Mouse (Mus musculus): Measurements from ENCODE around the gene Hbb-bh1. TPM values are rescaled to one million over a fixed set of nuclear protein-coding genes. Genes with fewer than 3 reads are reported as not detected.
"Not testable (repeated sequence)": the region's sequence is repeated elsewhere in the genome, so short reads cannot be mapped to it uniquely, and the experiment has no call there.

Hbb-bh1 gene
- polyA plus RNA-seq, 1 experiment from 2014 or later, result 6.2 TPM

GRCm38 (mm10) chr7:103859076-103859475 is 16.1 kb upstream of the Hbb-bh1 start:
- Histone ChIP-seq H3K27me3 (ENCODE audit: control insufficient read depth, insufficient read depth, low read length) (no peaks in the 10 kb centered on the region), H3K9ac (replicated peaks; ENCODE audit: low read depth, low read length) (no peak overlapping the region), H3K27ac (ENCODE audit: low read length) (no peak overlapping the region), H3K36me3 (ENCODE audit: control insufficient read depth, insufficient read depth, low read length) (no peaks in the 10 kb centered on the region), H3K4me3 (ENCODE audit: low read depth, low read length) (no peak overlapping the region), H3K9me3 (ENCODE audit: control insufficient read depth, low read depth, low read length) (no peaks in the 10 kb centered on the region), H3K4me2 (replicated peaks; ENCODE audit: low read depth, low read length) (no peak overlapping the region), H3K4me1 (ENCODE audit: control insufficient read depth, insufficient read depth, low read length) (no peaks in the 10 kb centered on the region)
- ATAC-seq (ENCODE audit: insufficient number of reproducible peaks, insufficient read depth, low FRiP score, low read depth), result peak; percentile 92; the same call in 1 of the 2 replicates
- 63% methylated on average over 2 of the region's 2 CpGs for WGBS

GRCm38 (mm10) chr7:103854669-103855068 is 11.7 kb upstream of the Hbb-bh1 start:
- H3K4me1 ChIP-seq (ENCODE audit: control insufficient read depth, insufficient read depth, low read length), result no peaks in the 10 kb centered on the region
- no peak for ATAC-seq (ENCODE audit: insufficient number of reproducible peaks, insufficient read depth, low FRiP score, low read depth)
- no peak overlapping the region for H3K4me2 ChIP-seq (replicated peaks; ENCODE audit: low read depth, low read length)
- H3K36me3 ChIP-seq (ENCODE audit: control insufficient read depth, insufficient read depth, low read length), result no peaks in the 10 kb centered on the region
- 63% methylated on average over 1 of the region's 1 CpGs for WGBS
- H3K27ac ChIP-seq (ENCODE audit: low read length), result no peak overlapping the region
- no peaks in the 10 kb centered on the region for H3K9me3 ChIP-seq (ENCODE audit: control insufficient read depth, low read depth, low read length)
- H3K9ac ChIP-seq (replicated peaks; ENCODE audit: low read depth, low read length), result no peak overlapping the region
- H3K27me3 ChIP-seq (ENCODE audit: control insufficient read depth, insufficient read depth, low read length), result no peaks in the 10 kb centered on the region
- H3K4me3 ChIP-seq (ENCODE audit: low read depth, low read length), result no peak overlapping the region

- Histone ChIP-seq H3K36me3 (ENCODE audit: control insufficient read depth, insufficient read depth, low read length) (no peaks in the 10 kb centered on the region), H3K4me1 (ENCODE audit: control insufficient read depth, insufficient read depth, low read length) (no peaks in the 10 kb centered on the region), H3K9me3 (ENCODE audit: control insufficient read depth, low read depth, low read length) (no peaks in the 10 kb centered on the region), H3K4me2 (replicated peaks; ENCODE audit: low read depth, low read length) (no peak within 1 kb of the TSS), H3K9ac (replicated peaks; ENCODE audit: low read depth, low read length) (no peak within 1 kb of the TSS), H3K4me3 (ENCODE audit: low read depth, low read length) (no peak within 1 kb of the TSS), H3K27me3 (ENCODE audit: control insufficient read depth, insufficient read depth, low read length) (no peaks in the 10 kb centered on the region), H3K27ac (ENCODE audit: low read length) (no peak within 1 kb of the TSS)
- 73% methylated on average over 2 of the region's 2 CpGs for WGBS
- ATAC-seq (ENCODE audit: insufficient number of reproducible peaks, insufficient read depth, low FRiP score, low read depth), result no peak
Measured at GRCm38 (mm10) chr7:103853090-103853489, 10.1 kb upstream of the Hbb-bh1 start, which contains the start of gene Hbb-y. Gene Hbb-y (minus strand): TSS chr7:103853216.

- no peak overlapping the region for H3K4me2 ChIP-seq (replicated peaks; ENCODE audit: low read depth, low read length)
- no peak overlapping the region for H3K27ac ChIP-seq (ENCODE audit: low read length)
- H3K27me3 ChIP-seq (ENCODE audit: control insufficient read depth, insufficient read depth, low read length), result no peaks in the 10 kb centered on the region
- no peak overlapping the region for H3K9ac ChIP-seq (replicated peaks; ENCODE audit: low read depth, low read length)
- H3K4me1 ChIP-seq (ENCODE audit: control insufficient read depth, insufficient read depth, low read length), result no peaks in the 10 kb centered on the region
- no peak overlapping the region for H3K4me3 ChIP-seq (ENCODE audit: low read depth, low read length)
- ATAC-seq (ENCODE audit: insufficient number of reproducible peaks, insufficient read depth, low FRiP score, low read depth), result no peak
- H3K36me3 ChIP-seq (ENCODE audit: control insufficient read depth, insufficient read depth, low read length), result no peaks in the 10 kb centered on the region
- no peaks in the 10 kb centered on the region for H3K9me3 ChIP-seq (ENCODE audit: control insufficient read depth, low read depth, low read length)
- 52% methylated on average over 2 of the region's 2 CpGs for WGBS
Measured at GRCm38 (mm10) chr7:103844525-103845325, 1.8 kb upstream of the Hbb-bh1 start.

- no peak within 1 kb of the TSS for H3K27ac ChIP-seq (ENCODE audit: low read length)
- no peaks in the 10 kb centered on the region for H3K4me1 ChIP-seq (ENCODE audit: control insufficient read depth, insufficient read depth, low read length)
- WGBS, result 73% methylated on average over 3 of the region's 3 CpGs
- no peaks in the 10 kb centered on the region for H3K9me3 ChIP-seq (ENCODE audit: control insufficient read depth, low read depth, low read length)
- H3K4me3 ChIP-seq (ENCODE audit: low read depth, low read length), result no peak within 1 kb of the TSS
- H3K4me2 ChIP-seq (replicated peaks; ENCODE audit: low read depth, low read length), result no peak within 1 kb of the TSS
- H3K36me3 ChIP-seq (ENCODE audit: control insufficient read depth, insufficient read depth, low read length), result no peaks in the 10 kb centered on the region
- H3K9ac ChIP-seq (replicated peaks; ENCODE audit: low read depth, low read length), result no peak within 1 kb of the TSS
- ATAC-seq (ENCODE audit: insufficient number of reproducible peaks, insufficient read depth, low FRiP score, low read depth), result no peak
- no peaks in the 10 kb centered on the region for H3K27me3 ChIP-seq (ENCODE audit: control insufficient read depth, insufficient read depth, low read length)
Measured at GRCm38 (mm10) chr7:103840268-103840667, 2.7 kb downstream of the Hbb-bh1 start, which contains the start of gene Hbb-bh2. Gene Hbb-bh2 (minus strand): TSS chr7:103840520.

- peak; percentile 87; the same call in 1 of the 2 replicates for ATAC-seq (ENCODE audit: insufficient number of reproducible peaks, insufficient read depth, low FRiP score, low read depth)
- 93% methylated on average over 4 of the region's 4 CpGs for WGBS
- Histone ChIP-seq H3K4me1 (ENCODE audit: control insufficient read depth, insufficient read depth, low read length) (no peaks in the 10 kb centered on the region), H3K4me2 (replicated peaks; ENCODE audit: low read depth, low read length) (no peak within 1 kb of the TSS), H3K9me3 (ENCODE audit: control insufficient read depth, low read depth, low read length) (no peaks in the 10 kb centered on the region), H3K36me3 (ENCODE audit: control insufficient read depth, insufficient read depth, low read length) (no peaks in the 10 kb centered on the region), H3K27me3 (ENCODE audit: control insufficient read depth, insufficient read depth, low read length) (no peaks in the 10 kb centered on the region), H3K27ac (ENCODE audit: low read length) (no peak within 1 kb of the TSS), H3K4me3 (ENCODE audit: low read depth, low read length) (no peak within 1 kb of the TSS), H3K9ac (replicated peaks; ENCODE audit: low read depth, low read length) (no peak within 1 kb of the TSS)
Measured at GRCm38 (mm10) chr7:103827808-103828207, 15.2 kb downstream of the Hbb-bh1 start, which contains the start of gene Hbb-bs. Gene Hbb-bs (minus strand): TSS chr7:103828096.

- not testable (repeated sequence) for H3K27me3 ChIP-seq (ENCODE audit: control insufficient read depth, insufficient read depth, low read length); ATAC-seq (ENCODE audit: insufficient number of reproducible peaks, insufficient read depth, low FRiP score, low read depth); H3K9me3 ChIP-seq (ENCODE audit: control insufficient read depth, low read depth, low read length); H3K4me2 ChIP-seq (replicated peaks; ENCODE audit: low read depth, low read length); H3K27ac ChIP-seq (ENCODE audit: low read length); H3K36me3 ChIP-seq (ENCODE audit: control insufficient read depth, insufficient read depth, low read length); H3K4me1 ChIP-seq (ENCODE audit: control insufficient read depth, insufficient read depth, low read length); H3K4me3 ChIP-seq (ENCODE audit: low read depth, low read length); H3K9ac ChIP-seq (replicated peaks; ENCODE audit: low read depth, low read length)
- no CpG with 5 or more reads among the region's 2 CpGs for WGBS
Measured at GRCm38 (mm10) chr7:103827139-103827538, 15.8 kb downstream of the Hbb-bh1 start.

- no peaks in the 10 kb centered on the region for H3K4me1 ChIP-seq (ENCODE audit: control insufficient read depth, insufficient read depth, low read length)
- WGBS, result 56% methylated on average over 3 of the region's 3 CpGs
- no peaks in the 10 kb centered on the region for H3K36me3 ChIP-seq (ENCODE audit: control insufficient read depth, insufficient read depth, low read length)
- H3K9me3 ChIP-seq (ENCODE audit: control insufficient read depth, low read depth, low read length), result no peaks in the 10 kb centered on the region
- ATAC-seq (ENCODE audit: insufficient number of reproducible peaks, insufficient read depth, low FRiP score, low read depth), result peak; percentile 39; the same call in 1 of the 2 replicates
- no peaks in the 10 kb centered on the region for H3K27me3 ChIP-seq (ENCODE audit: control insufficient read depth, insufficient read depth, low read length)
- H3K4me2 ChIP-seq (replicated peaks; ENCODE audit: low read depth, low read length), result no peak overlapping the region
- H3K27ac ChIP-seq (ENCODE audit: low read length), result no peak overlapping the region
- H3K9ac ChIP-seq (replicated peaks; ENCODE audit: low read depth, low read length), result no peak overlapping the region
- no peak overlapping the region for H3K4me3 ChIP-seq (ENCODE audit: low read depth, low read length)
Measured at GRCm38 (mm10) chr7:103826255-103826887, 16.6 kb downstream of the Hbb-bh1 start.
